Mouse (Mus musculus) retina, postnatal 7 days (tissue): ENCODE results near the gene Ralb.

Experiments
- DNase-seq: peaks from one replicate; pipeline ENCODE4 v3.0.0-alpha.2; 2012; ENCODE audit warnings: low read depth, low spot score

Gene Ralb

GRCm38 (mm10) chr1:119525004-119525444, 20.4 kb upstream of the Ralb start:
- DNase-seq: no peak

GRCm38 (mm10) chr1:119523826-119524225, 19.2 kb upstream of the Ralb start:
- DNase-seq: no peak

- no peak for DNase-seq
These were observed 18.8 kb upstream of the Ralb start for GRCm38 (mm10) chr1:119523369-119523768.

- no peak for DNase-seq
These were observed 18.1 kb upstream of the Ralb start for GRCm38 (mm10) chr1:119522726-119523125.

- no peak for DNase-seq
These were observed 17.1 kb upstream of the Ralb start for GRCm38 (mm10) chr1:119521681-119522080.

- DNase-seq: no peak
These were observed 16.4 kb upstream of the Ralb start for GRCm38 (mm10) chr1:119521029-119521428.

GRCm38 (mm10) chr1:119519286-119519685, 14.7 kb upstream of the Ralb start:
- DNase-seq: no peak

GRCm38 (mm10) chr1:119518786-119519185, 14.2 kb upstream of the Ralb start:
- DNase-seq: no peak

- DNase-seq: no peak
These were observed 13.5 kb upstream of the Ralb start for GRCm38 (mm10) chr1:119518060-119518459.

- DNase-seq: no peak
These were observed 6.3 kb upstream of the Ralb start for GRCm38 (mm10) chr1:119510857-119511256.

GRCm38 (mm10) chr1:119510409-119510808, 5.8 kb upstream of the Ralb start:
- no peak for DNase-seq

GRCm38 (mm10) chr1:119509474-119509873, 4.9 kb upstream of the Ralb start:
- DNase-seq: no peak

GRCm38 (mm10) chr1:119508548-119508947, 4.0 kb upstream of the Ralb start:
- DNase-seq: no peak

GRCm38 (mm10) chr1:119505951-119506350, 1.4 kb upstream of the Ralb start:
- DNase-seq: no peak

- DNase-seq: no peak
These were observed 786 bp downstream of the Ralb start for GRCm38 (mm10) chr1:119503808-119504207.

- no peak for DNase-seq
These were observed 1.4 kb downstream of the Ralb start for GRCm38 (mm10) chr1:119503181-119503580.

- DNase-seq: no peak
These were observed 1.9 kb downstream of the Ralb start for GRCm38 (mm10) chr1:119502729-119503128.

GRCm38 (mm10) chr1:119501881-119502280, 2.7 kb downstream of the Ralb start:
- no peak for DNase-seq

GRCm38 (mm10) chr1:119499456-119499855, 5.1 kb downstream of the Ralb start:
- no peak for DNase-seq

- DNase-seq: no peak
These were observed 5.9 kb downstream of the Ralb start for GRCm38 (mm10) chr1:119498536-119499231.

GRCm38 (mm10) chr1:119497346-119498004, 7.1 kb downstream of the Ralb start:
- no peak for DNase-seq

- no peak for DNase-seq
These were observed 9.2 kb downstream of the Ralb start for GRCm38 (mm10) chr1:119495396-119495775.

- DNase-seq: no peak
These were observed 9.7 kb downstream of the Ralb start for GRCm38 (mm10) chr1:119494712-119495395.
